Mouse (Mus musculus): ENCODE measurements around the gene Ergic1.
A peak's percentile ranks its signal among the peaks of the same experiment; 100 is the strongest.

The Ergic1 gene

GRCm38 (mm10) chr17:26537722-26538471 is 23.4 kb upstream of the Ergic1 start:
- no peak for DNase-seq

GRCm38 (mm10) chr17:26540083-26540482 is 21.2 kb upstream of the Ergic1 start:
- peak; percentile 61 to 69 for DNase-seq

GRCm38 (mm10) chr17:26544319-26544963 is 16.8 kb upstream of the Ergic1 start:
- DNase-seq, result no peak

- DNase-seq, result no peak
These were observed 13.5 kb upstream of the Ergic1 start for GRCm38 (mm10) chr17:26547771-26548170.

GRCm38 (mm10) chr17:26548566-26548965 is 12.7 kb upstream of the Ergic1 start:
- DNase-seq, result no peak

- peak in 1 of 2 experiments; percentile 13 for DNase-seq
These were observed 12.0 kb upstream of the Ergic1 start for GRCm38 (mm10) chr17:26549148-26549809.

- DNase-seq, result no peak
These were observed 10.2 kb upstream of the Ergic1 start for GRCm38 (mm10) chr17:26551104-26551503.

GRCm38 (mm10) chr17:26553033-26553432 is 8.3 kb upstream of the Ergic1 start:
- no peak for DNase-seq

- DNase-seq, result no peak
These were observed 581 bp upstream of the Ergic1 start for GRCm38 (mm10) chr17:26560526-26561289.

GRCm38 (mm10) chr17:26561651-26562181 is 427 bp downstream of the Ergic1 start, which contains the start of gene Dusp1:
Gene Dusp1, minus strand, starts transcription at chr17:26562128.
- DNase-seq, result peak in 1 of 2 experiments; percentile 51

- no peak for DNase-seq
These were observed 1.0 kb downstream of the Ergic1 start for GRCm38 (mm10) chr17:26562292-26562691.

- peak; percentile 65 to 72 for DNase-seq
These were observed 2.2 kb downstream of the Ergic1 start for GRCm38 (mm10) chr17:26563476-26563875.

- DNase-seq, result no peak
These were observed 3.1 kb downstream of the Ergic1 start for GRCm38 (mm10) chr17:26564439-26564838.

GRCm38 (mm10) chr17:26567142-26567817 is 6.0 kb downstream of the Ergic1 start:
- DNase-seq, result peak; percentile 55 to 65

- no peak for DNase-seq
These were observed 6.5 kb downstream of the Ergic1 start for GRCm38 (mm10) chr17:26567818-26568173.

- DNase-seq, result no peak
These were observed 8.5 kb downstream of the Ergic1 start for GRCm38 (mm10) chr17:26569594-26570350.

GRCm38 (mm10) chr17:26570651-26571118 is 9.4 kb downstream of the Ergic1 start:
- no peak for DNase-seq

GRCm38 (mm10) chr17:26571377-26571776 is 10.1 kb downstream of the Ergic1 start:
- DNase-seq, result no peak

- DNase-seq, result no peak
These were observed 11.0 kb downstream of the Ergic1 start for GRCm38 (mm10) chr17:26572265-26572664.

- DNase-seq, result no peak
These were observed 12.8 kb downstream of the Ergic1 start for GRCm38 (mm10) chr17:26574118-26574517.

GRCm38 (mm10) chr17:26574701-26575100 is 13.4 kb downstream of the Ergic1 start:
- DNase-seq, result no peak
